Mouse (Mus musculus): ENCODE measurements around the gene Foxc1.

The Foxc1 gene

DNA sequence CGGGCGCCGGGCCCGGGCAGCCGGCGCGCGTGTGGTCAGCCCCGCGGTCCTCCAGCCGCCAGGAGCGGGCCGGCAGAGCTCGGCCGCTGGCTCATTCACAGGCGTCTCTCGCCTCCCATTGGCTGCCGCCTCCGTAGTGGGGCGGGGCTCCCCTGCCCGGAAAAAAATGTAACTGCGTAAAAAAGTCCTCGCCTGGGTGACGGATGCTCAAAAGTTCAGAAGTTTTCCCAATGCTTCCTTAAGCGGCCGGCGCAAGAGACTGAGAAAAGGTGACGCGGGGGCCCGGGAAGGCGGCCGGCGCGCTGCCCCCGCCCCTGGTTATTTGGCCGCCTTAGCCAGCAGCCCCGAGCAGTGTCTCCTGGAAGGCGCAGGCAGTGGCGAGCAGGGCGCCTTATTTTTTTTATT lies at the start of gene Foxc1:
TSS of gene Foxc1 (plus strand) at position 206 of the 405 bp plus-strand sequence.
- DNase-seq (ENCODE audit: low spot score in 2 of 2): peak; percentile 46 to 59

DNA sequence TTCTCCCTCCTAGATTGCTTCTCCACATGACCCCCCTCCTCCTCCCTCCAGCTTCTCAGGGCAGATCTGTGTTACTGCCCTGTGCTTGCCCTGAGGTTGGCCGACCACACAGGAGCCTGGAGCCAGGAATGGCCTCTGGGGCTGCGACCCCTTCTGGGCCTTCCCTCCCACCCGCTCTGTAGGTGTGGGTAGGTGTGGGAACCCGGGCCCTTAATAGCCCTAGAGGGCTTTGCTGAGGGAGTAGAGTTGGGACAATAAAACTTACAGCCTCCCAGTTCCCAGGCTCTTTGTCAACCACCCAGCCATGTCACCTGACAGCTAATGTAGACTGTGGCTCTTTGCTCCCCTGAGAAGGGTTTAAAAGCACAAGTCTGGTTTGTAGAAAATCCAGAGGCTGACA lies 46.0 kb upstream of the Foxc1 start:
- DNase-seq (ENCODE audit: low spot score in 2 of 2): no peak

DNA sequence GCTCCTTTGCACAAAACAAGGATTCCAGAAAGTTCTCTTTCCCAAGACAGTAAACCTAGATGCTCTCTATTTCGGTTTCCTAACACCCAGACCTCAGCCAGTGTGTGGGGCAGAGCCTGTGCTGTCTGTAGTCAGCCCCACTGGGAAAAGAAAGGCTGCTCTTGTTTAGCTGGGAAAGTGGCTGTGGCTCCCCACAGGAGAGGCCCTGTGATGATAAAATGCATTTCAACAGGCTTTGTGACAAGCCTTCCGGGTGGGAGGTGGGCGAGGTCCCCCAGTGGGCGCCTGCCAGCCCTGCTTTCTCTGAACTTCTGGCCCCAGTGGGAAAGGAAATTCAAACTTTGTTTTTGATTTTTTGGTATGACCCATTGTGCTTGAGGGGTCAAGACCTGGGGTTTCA lies 45.4 kb upstream of the Foxc1 start:
- DNase-seq (ENCODE audit: low spot score in 2 of 2): no peak

DNA sequence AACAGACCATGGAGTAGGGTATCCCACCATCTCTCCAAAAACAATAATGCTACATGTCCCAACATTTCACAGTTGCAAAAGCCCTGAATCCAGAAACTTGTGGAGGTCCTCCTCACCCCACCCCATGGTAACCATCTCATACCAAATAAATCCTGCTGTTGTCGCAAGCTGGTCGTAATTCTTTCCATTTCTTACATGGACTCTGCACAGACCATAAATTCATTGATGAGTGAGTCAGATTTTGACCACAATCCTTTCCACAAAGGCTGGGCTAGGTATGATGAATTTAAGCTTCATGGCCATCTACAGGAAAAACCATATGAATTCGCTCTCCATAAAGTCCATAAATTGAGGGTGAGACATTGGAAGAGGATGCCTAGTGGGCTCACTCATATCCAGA lies 42.0 kb upstream of the Foxc1 start:
- no peak for DNase-seq (ENCODE audit: low spot score in 2 of 2)

DNA sequence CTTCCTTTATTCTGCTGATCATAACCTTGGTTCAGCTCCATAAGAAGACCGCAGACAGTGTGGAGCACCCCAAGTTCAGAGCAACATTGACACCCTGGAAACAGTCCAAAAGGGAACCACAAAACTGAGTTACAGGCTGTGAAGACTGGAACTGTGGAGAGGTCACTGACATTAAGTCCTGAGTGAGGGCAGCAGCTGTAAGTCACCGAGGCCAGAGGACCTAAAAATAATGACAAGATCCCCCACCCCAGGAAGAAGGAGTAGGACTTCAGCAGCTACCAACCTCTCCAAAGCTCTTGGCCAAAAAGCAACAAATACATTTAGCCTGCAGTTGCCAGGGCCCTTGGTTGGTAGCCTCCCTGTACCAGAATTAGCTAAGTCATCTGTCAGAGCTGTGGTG lies 40.9 kb upstream of the Foxc1 start:
- DNase-seq (ENCODE audit: low spot score in 2 of 2): no peak

DNA sequence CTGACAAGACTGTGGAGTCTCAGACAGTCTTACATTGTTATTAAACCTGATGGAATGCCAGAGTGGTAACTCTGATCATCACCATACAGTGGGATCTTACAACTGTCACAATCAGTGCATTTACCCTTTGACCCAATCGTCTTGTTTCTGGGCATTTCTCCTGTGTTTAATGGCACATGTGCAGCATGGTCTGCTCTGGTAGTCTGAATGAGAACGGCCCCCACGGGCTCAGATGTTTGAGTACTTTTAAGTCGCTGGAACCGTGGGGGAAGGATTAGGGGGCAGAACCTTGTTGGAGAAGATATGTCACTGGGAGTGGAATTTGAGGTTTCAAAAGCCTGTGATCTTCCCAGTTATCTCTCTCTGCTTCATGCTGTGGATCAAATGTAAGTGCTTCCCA lies 33.6 kb upstream of the Foxc1 start:
- DNase-seq (ENCODE audit: low spot score in 2 of 2): no peak

DNA sequence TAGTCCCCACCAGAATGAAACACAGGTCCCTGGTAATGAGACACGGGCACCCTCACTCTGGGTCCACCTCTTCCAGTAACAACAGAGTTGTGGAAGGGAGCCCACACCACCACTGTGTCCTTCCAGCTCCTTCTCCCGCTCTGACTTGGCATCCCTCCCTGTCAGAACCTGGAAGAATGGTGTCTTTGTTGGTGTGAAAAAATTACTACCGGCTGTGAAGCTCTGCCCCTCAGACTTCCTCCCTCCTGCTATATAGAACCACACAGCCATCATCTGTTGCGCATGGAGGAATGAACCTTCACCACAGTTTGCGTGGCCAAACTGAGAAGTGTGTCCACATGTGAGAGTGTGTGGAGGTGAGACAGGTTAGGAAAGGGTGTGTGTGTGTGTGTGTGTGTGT lies 30.7 kb upstream of the Foxc1 start:
- no peak for DNase-seq (ENCODE audit: low spot score in 2 of 2)

DNA sequence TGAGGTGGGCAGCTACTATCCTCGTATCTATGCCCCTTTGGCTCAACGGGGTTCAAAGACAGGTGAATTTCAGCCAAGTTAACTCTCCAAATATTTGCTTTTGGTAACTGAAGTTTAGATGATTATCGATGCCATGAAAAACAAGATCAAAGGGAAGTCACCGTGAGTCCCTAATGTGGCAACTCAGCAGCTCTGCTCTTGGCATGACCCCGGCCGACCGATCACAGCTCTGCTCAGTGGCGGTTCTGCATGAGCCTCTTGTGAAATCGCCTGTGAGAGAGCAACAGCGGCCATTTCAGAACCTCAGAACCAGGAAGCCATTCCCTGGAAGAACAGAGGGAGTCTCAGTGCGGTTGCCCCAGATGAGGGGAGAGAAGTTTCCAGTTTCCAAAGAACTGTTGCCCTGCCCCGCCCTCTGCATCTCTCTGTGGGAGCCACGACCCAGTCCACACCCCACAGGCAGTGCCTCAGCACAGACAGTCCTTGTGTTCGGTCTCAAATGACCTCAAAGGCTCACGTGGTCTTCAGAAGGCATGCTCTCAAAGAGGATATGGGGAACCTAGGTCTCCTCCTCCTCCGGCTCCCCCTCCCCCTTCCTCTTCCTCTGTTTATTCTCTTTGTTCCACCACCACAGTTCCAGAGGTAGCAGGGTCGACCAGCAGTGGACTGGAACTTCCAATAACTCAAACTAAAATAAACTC lies 27.0 kb upstream of the Foxc1 start:
- DNase-seq (ENCODE audit: low spot score in 2 of 2): no peak

DNA sequence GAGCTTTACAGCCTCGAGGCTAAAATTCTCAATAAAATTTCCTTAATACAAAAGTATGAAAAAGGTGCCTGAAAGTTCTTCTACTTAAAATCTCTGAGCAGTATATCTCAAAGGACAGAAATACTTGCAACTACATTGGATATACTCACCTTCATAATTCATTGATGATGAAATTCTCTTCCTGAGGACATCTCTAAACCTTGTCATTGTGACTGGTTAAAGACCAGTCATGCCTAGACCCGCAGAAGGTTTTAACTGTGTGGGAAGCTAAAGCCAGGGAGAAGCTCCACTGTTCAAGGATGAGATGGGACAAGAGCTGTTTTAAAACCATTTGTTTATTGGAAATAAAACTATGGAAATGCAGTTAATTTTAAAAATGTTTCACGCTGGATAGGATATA lies 26.1 kb upstream of the Foxc1 start:
- DNase-seq (ENCODE audit: low spot score in 2 of 2): no peak

DNA sequence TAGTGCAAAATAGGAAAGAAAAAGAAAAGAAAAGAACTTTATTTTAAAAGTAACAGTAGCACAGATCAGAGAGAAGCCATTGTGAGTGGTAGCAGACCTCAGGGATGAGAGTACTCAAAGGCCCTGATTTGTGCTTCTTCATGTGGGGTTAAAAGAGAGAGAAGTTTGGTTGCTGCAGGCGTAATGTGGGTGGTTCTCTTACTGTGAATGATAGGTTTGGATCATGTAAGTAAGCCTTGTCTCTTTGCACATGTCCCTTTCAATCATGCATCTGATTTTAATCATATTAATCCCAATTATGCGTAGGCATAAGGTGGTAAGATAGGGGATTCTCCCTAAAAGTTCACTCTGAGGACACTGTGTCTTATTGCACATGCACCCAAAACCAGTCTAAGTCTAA lies 24.4 kb upstream of the Foxc1 start:
- no peak for DNase-seq (ENCODE audit: low spot score in 2 of 2)

DNA sequence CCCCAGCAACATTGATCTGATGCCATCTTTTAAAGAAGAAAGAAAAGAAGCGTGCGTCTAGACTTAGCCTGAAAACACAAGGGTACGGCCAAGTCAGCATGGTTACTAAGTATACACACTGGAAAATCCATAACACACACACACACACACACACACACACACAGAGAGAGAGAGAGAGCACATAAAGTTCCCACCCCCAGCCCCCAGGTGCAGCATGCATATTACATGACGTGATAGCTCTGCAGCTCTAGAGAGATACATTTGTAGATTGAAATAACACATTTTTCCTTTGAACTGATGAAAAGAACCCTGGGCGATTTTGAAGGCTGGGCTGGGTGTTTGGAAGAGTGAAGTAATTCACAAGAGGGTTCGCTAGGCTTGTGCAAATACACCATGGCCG lies 21.7 kb upstream of the Foxc1 start:
- no peak for DNase-seq (ENCODE audit: low spot score in 2 of 2)

DNA sequence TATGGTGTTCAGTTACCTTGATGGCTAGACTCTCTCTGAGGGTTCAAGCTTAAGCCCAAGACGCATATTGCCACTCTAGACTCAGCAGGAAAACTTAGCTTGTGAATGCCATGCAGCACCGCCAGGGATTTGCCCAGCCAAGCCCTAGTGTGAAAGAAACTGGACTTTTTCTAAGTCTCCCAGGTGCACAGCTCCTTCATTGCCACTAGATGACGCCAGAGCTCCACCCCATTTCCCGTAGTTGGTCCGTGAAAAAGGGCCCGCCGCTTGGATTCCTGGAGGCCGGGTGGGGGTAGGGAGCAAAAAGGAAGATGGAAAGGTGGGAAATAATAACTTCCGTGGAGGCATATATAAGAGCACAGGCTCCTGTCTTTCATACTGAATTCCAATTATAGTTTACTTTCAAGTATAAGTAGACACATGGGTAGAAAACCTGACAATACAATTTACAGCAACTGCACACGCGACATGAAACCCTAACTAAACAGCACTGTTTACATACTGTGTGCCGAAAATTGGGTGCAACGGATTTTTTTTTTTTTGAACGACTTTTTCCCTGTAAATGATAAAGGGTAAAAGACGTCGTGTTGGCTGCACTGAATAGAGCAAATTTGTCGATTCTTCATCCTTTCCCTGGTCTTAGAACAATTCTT lies 13.8 kb upstream of the Foxc1 start:
- DNase-seq (ENCODE audit: low spot score in 2 of 2): peak in 1 of 2 experiments; percentile 40

DNA sequence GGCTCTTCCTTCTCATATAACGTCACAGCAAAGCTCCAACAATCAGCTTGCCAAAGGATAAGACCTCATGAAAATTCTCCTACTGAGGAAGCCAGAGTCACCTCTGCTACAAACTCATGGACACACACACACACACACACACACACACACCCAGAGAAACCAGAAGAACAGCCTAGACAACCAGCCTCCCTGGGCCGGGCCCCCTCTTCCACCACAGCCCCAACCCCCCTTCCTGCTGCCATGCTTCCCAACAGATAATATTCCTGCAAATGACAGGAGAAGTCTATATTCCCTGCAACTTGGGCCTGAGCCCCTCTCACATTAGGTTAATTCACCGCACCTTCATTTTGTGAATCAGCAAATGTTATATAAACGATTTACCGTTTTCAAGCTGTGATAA lies 13.3 kb upstream of the Foxc1 start:
- DNase-seq (ENCODE audit: low spot score in 2 of 2): no peak

DNA sequence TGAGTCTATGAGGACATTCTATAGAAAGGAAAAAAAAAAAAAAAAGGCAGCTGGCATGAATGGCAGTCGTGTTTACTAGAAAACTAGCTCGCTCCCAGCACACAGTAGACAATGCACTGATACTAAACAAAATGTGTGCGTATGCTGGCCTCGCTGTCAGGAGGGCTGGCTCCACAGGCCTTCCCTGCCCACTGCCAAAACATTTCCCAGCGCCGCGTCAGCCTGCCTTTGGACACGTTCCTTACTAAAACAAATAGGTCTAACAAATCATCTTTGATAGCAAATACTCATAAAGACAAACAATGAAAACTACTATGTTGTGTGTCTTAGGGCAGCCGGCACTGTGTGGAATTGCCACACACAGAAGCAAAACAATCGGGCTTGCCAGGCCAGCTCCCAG lies 9.1 kb upstream of the Foxc1 start:
- DNase-seq (ENCODE audit: low spot score in 2 of 2): no peak

DNA sequence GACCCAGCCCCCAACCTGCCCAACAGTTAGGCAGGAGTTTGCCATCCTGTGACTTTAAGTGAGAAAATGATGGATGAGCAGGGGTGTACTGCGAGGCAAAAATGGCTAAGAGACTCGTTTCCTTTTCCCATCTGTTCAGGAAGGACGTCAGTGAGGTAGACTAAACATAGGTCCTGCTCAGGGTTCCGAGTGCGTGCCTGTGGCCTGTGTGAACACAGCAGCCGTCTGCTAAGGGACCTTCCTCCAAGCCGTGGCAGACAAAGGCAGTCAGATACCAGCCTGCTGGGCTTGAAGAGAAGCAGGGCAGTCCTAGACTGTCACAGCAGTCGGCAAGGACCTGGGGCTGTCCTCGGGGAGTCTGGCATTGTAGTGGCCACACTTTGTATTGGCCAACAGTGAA lies 8.4 kb upstream of the Foxc1 start:
- DNase-seq (ENCODE audit: low spot score in 2 of 2): no peak

DNA sequence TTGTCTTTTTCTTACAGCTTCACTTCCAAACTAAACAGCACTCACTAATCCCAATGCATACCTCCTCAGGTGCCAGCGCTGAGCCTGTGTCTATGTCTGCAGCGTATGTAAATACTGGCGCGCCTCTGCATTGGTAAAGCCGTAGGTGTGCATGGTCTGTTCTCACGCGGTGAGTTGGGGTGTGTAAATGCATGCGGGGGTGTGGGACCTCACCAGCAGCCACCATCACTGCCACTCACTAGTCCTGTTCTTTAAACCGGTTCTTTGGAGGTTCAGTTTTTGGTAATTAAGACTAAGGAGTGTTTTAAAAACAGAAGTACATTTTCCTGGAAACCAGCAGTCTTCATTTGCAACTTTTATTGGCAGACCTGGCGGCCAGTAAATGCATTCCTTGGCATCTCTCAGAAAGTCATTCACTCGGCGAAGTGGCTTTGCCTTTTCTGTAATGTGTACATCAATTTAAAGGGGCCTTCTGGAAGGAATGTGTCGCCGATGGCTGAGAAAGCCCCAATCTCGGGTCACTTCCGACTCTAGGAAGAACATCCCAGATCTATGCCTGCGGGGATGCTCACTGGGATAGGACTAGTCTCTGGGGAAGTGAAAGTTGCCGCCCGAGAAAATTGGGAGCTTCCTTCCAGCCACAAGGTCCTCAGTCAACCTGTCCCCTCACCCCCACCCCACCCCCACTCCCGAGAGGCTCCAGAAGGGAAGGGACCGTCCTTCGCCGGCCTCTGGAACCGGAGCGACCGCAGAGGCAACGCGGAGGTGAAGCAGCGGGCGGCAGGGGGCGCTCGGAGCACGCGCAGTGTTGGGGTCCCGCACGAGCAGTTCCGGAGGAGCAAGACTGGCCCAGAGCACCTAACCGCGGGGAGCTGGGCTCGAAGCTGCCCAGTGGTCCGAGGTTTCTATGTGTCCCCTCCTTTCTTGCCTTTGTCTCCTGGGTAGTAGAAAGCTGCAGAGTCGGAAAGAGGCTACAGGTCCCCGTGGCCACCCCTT lies 5.6 kb upstream of the Foxc1 start:
- peak; percentile 83 to 84 for DNase-seq (ENCODE audit: low spot score in 2 of 2)

DNA sequence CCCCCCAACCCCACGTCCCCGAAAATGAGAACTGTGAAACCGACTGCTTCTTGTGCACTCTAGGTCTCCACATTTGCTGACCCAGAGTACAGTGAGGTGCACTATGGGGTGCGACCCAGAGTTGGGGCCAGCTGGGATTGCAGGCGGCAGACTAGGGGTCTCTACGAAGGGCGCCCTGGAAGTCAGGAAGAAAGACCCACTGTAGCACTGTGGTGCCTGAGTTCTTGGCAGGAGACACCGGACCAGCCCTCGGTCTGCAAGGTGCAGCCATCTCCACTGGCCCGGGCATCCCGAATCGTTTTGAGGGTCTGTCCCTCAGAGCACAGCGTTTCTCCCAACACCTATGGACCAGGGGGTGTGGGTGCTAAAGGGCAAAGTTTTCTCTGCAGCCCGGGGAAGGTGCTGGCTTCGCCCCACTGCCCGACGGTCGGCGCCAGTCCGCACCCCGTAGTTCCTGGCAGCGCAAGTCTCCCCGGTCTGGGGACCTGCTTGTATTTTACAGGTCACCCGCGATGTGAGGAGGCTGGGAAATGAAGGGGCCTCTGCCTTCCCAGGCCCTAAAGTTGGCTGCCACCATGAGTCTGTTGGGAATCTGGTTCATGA lies 4.6 kb upstream of the Foxc1 start:
- DNase-seq (ENCODE audit: low spot score in 2 of 2): no peak

DNA sequence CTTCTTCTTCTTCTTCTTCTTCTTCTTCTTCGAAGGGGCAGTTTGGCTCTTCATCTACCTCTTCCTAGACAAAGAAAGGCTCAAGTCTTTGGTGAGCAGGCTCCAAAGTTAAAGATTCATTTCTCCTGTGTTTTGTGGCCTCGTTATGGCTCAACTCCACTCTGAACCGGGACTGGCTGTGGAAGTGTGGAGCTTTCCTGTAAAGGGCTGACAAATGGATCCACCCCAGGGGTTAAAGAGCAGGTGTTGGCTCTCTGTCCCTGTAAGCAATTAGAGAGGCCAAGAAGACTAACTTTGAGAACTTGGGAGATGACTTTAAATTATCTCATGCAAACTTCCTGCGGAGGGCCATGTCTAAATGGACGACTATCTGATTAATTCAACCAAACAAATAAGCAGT lies 4.0 kb upstream of the Foxc1 start:
- DNase-seq (ENCODE audit: low spot score in 2 of 2): no peak

DNA sequence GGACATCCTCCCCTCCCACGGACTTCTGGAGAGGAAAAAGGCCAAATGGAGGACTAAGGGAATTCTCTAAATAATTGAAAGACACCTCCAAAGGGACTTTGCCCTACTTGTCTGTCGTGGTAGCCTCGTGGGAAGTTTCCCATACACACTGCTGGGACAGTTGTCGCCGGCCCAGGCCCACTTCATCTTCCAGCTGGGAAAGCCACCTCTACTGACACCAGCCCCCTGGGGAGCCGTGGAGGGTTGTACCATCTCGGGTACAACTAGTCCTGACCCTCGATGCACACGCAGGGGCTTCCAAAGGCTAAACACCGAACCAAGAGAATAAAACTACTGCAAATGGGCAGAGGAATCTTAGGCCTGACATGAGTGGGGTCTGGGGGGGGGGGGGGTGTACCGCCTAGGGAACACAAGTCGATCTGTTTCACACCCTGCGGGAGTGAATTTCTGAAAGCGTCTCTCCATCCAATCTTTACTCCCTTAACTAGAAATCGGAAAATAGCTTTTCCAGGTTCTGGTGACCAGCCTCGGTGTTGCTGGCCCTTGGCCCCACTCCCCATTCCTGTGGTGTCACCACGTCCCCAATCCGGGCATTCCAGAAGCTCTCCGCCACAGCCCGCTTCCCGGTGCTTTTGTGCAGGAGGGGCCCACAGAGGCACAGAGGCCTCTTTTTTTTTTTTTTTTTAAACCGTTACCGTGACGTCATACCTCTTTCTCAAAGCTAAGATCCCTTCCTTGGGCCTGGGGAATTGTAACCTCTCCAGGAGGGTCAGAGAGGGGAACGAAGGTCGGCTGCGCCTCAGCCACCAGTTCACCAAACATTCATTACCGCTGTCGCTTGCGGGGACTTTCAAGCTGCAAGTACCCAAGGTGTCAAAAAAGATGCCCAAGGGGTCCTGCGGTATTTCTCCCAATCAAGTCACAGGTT lies 3.0 kb upstream of the Foxc1 start:
- no peak for DNase-seq (ENCODE audit: low spot score in 2 of 2)

DNA sequence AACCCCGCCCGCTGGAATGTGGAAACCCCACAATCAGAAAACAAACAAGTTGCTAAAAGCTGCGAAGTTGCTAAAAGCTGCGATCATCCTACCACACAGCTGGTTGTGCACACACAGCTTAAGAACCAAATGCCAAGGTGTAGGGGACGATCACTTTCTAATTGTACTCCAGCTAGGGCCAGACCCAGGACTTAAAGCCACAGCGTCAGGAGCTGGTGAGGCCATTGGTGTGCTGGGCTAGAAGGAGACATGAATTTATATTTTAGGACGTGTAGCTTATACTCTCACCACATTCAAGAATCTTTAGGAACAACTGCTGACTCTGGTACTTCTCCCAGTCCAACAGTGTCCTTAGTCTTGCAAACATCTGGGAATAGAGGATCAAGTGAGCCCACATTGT lies 1.9 kb upstream of the Foxc1 start:
- DNase-seq (ENCODE audit: low spot score in 2 of 2): no peak

DNA sequence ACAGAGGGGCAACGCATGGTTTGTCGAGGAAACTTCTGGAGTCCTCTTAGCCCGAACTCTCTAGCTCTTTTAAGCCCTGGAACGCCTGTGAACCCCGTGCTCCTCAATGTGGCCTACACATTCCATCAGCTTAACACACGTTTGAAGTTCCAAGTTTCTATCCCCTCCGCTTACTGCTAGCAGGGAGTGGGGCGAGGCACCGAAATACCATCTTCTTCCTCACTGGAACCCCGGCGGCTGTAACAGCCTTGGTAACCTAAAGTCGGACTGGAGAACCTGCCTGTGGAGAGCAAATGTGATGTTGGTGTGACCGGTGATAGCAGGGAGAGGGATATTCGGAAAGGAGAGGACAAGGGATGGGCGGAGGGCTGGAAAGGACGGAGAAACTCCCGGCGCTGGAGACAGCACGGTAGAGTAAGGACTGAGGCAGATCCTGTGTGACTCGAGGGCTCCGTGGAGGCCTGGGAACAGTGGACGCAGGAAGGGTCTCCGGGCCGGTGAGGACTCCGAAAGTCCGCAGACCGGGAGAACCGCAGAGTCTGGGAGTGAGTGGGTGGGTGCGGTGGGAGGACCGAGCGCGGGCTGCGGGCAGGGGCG lies 504 bp upstream of the Foxc1 start:
- DNase-seq (ENCODE audit: low spot score in 2 of 2): no peak
